Mouse (Mus musculus) heart, adult 2 months (tissue): ENCODE measurements at regions not wholly inside any gene's neighbourhood (a gene's known extent, or its start where the extent isn't known, plus 50 kb on each side); places are given as distances from the start of the nearest gene placed in this dataset.

Experiments
- DNase-seq, 2 experiments: peaks; one replicate each; pipeline ENCODE4 v3.0.0; 2021
- H3K27ac ChIP-seq: fragments of 200-600 bp; 2 replicates; pipeline ENCODE4 v1.8.1; 2022
- H3K27me3 ChIP-seq: fragments of 200-500 bp; 2 replicates; pipeline ENCODE4 v1.6.1; 2012; ENCODE audit warnings: mild to moderate bottlenecking, low read length, inconsistent platforms, mixed read lengths; ENCODE audit not compliant: control insufficient read depth, insufficient read depth
- H3K36me3 ChIP-seq: fragments of 200-500 bp; 2 replicates; pipeline ENCODE4 v1.6.1; 2012; ENCODE audit warnings: low read length, inconsistent platforms; ENCODE audit not compliant: control insufficient read depth, insufficient read depth
- H3K4me1 ChIP-seq: fragments of 200-500 bp; 2 replicates; pipeline ENCODE4 v1.6.1; 2011; ENCODE audit warnings: low read length; ENCODE audit not compliant: control insufficient read depth, insufficient read depth
- H3K4me3 ChIP-seq: fragments of 200-600 bp; 2 replicates; pipeline ENCODE4 v1.8.1; 2022
- H3K79me2 ChIP-seq: fragments of 200-500 bp; replicated peaks from 2 replicates; pipeline ENCODE4 v1.6.1; 2012; ENCODE audit warnings: mild to moderate bottlenecking, inconsistent platforms, low read length, moderate library complexity, mixed read lengths; ENCODE audit not compliant: control insufficient read depth, insufficient read depth
- H3K9ac ChIP-seq: fragments of 200-500 bp; 2 replicates; pipeline ENCODE4 v1.6.1; 2012; ENCODE audit warnings: low read depth, mild to moderate bottlenecking, control low read depth, inconsistent platforms, low read length, mixed read lengths
- CTCF ChIP-seq: fragments of 200-600 bp; IDR thresholded peaks from 2 replicates; pipeline ENCODE4 v1.8.1; 2022; ENCODE audit warnings: antibody characterized with exemption, mild to moderate bottlenecking, moderate library complexity
- EP300 ChIP-seq: fragments of 200-500 bp; IDR thresholded peaks from 2 replicates; pipeline ENCODE4 v1.6.1; 2011; ENCODE audit warnings: low read depth, low read length, control low read depth; ENCODE audit not compliant: insufficient read depth
- POLR2A ChIP-seq: fragments of 200-500 bp; IDR thresholded peaks from 2 replicates; pipeline ENCODE4 v1.6.1; 2011; ENCODE audit warnings: mild to moderate bottlenecking, low read depth, low read length, control low read depth; ENCODE audit not compliant: insufficient read depth
- WGBS: fragments of 180-500 bp; shearing (Covaris S2); methylation state at CpG from one replicate; pipeline ENCODE4 v1.1.7; 2018; 5-methylcytosine and 5-hydroxymethylcytosine counted together
- intact Hi-C: fragments of 180-260 bp; cut with DNase I; formaldehyde crosslinking; loops from one replicate; pipeline ENCODE4 v1.15.1; 2025

- Histone ChIP-seq H3K79me2 (no peaks in the 10 kb centered on the region), H3K27me3 (no peaks in the 10 kb centered on the region), H3K4me3 (no peak overlapping the region), H3K4me1 (peaks cover 3% of the 10 kb centered on the region), H3K36me3 (no peaks in the 10 kb centered on the region), H3K27ac (no peak overlapping the region), H3K9ac (no peak overlapping the region)
- 42% methylated on average over 5 of the region's 5 CpGs for WGBS
- no peak for DNase-seq
- TF ChIP-seq EP300 (no peak), POLR2A (no peak), CTCF (no peak)
- intact Hi-C loops = no loop called here
These were observed 291.9 kb downstream of the Cxcl12 start for GRCm38 (mm10) chr6:117460193-117460592.

- WGBS = 86% methylated on average over 4 of the region's 4 CpGs
- H3K79me2 ChIP-seq = no peaks in the 10 kb centered on the region
- H3K4me3 ChIP-seq = no peak overlapping the region
- H3K9ac ChIP-seq = no peak overlapping the region
- H3K27ac ChIP-seq = no peak overlapping the region
- no peaks in the 10 kb centered on the region for H3K27me3 ChIP-seq
- no peaks in the 10 kb centered on the region for H3K36me3 ChIP-seq
- H3K4me1 ChIP-seq = peaks cover 4% of the 10 kb centered on the region
- intact Hi-C loops = no loop called here
- DNase-seq = no peak
- TF ChIP-seq EP300 (no peak), CTCF (no peak), POLR2A (no peak)
These were observed 296.8 kb downstream of the Cxcl12 start for GRCm38 (mm10) chr6:117465165-117465564.

GRCm38 (mm10) chr6:117465606-117466174 is 297.4 kb downstream of the Cxcl12 start:
- intact Hi-C loops = no loop called here
- Histone ChIP-seq H3K9ac (no peak overlapping the region), H3K4me3 (no peak overlapping the region), H3K27me3 (no peaks in the 10 kb centered on the region), H3K4me1 (peaks cover 3% of the 10 kb centered on the region), H3K36me3 (no peaks in the 10 kb centered on the region), H3K79me2 (no peaks in the 10 kb centered on the region), H3K27ac (no peak overlapping the region)
- no peak for DNase-seq
- 58% methylated on average over 5 of the region's 5 CpGs for WGBS
- TF ChIP-seq POLR2A (no peak), CTCF (no peak), EP300 (no peak)

GRCm38 (mm10) chr6:117479376-117479775 is 311.0 kb downstream of the Cxcl12 start:
- 51% methylated on average over 2 of the region's 2 CpGs for WGBS
- no peak for DNase-seq
- Histone ChIP-seq H3K36me3 (no peaks in the 10 kb centered on the region), H3K27ac (no peak overlapping the region), H3K79me2 (no peaks in the 10 kb centered on the region), H3K27me3 (no peaks in the 10 kb centered on the region), H3K4me3 (no peak overlapping the region), H3K9ac (no peak overlapping the region), H3K4me1 (no peaks in the 10 kb centered on the region)
- intact Hi-C loops = no loop called here
- TF ChIP-seq EP300 (no peak), CTCF (no peak), POLR2A (no peak)

GRCm38 (mm10) chr6:117480396-117480795 is 312.1 kb downstream of the Cxcl12 start:
- H3K27ac ChIP-seq = no peak overlapping the region
- no peak for DNase-seq
- H3K79me2 ChIP-seq = no peaks in the 10 kb centered on the region
- H3K4me3 ChIP-seq = no peak overlapping the region
- TF ChIP-seq POLR2A (no peak), EP300 (no peak), CTCF (no peak)
- H3K4me1 ChIP-seq = no peaks in the 10 kb centered on the region
- H3K36me3 ChIP-seq = no peaks in the 10 kb centered on the region
- WGBS = 42% methylated on average over 2 of the region's 2 CpGs
- H3K9ac ChIP-seq = no peak overlapping the region
- intact Hi-C loops = no loop called here
- H3K27me3 ChIP-seq = no peaks in the 10 kb centered on the region

- intact Hi-C loops = loop anchor here (2.0 kb wide), 1 partner anchor 50 kb away; no protein-coding TSS in a partner anchor
- H3K36me3 ChIP-seq = no peaks in the 10 kb centered on the region
- WGBS = 95% methylated on average over 4 of the region's 4 CpGs
- H3K79me2 ChIP-seq = no peaks in the 10 kb centered on the region
- DNase-seq = no peak
- TF ChIP-seq EP300 (no peak), CTCF (no peak), POLR2A (no peak)
- H3K27me3 ChIP-seq = no peaks in the 10 kb centered on the region
- H3K4me1 ChIP-seq = peaks cover 6% of the 10 kb centered on the region
- no peak overlapping the region for H3K9ac ChIP-seq
- no peak overlapping the region for H3K4me3 ChIP-seq
- peak overlapping the region; percentile 56; the same call in 1 of the 2 replicates for H3K27ac ChIP-seq
These were observed 320.8 kb downstream of the Cxcl12 start for GRCm38 (mm10) chr6:117489161-117489560.
